Mouse (Mus musculus) limb, embryonic 11.5 days (tissue): ENCODE results near the gene Stat5b. TPM values are rescaled to one million over a fixed set of nuclear protein-coding genes. Genes with fewer than 3 reads are reported as not detected.

ENCODE experiments used
- ATAC-seq: fragments of 200-750 bp; cut with Nextera tagmentation; 2 replicates; pipeline ENCODE4 v1.8.0; 2017; ENCODE audit warnings: low read depth; ENCODE audit not compliant: insufficient number of reproducible peaks, low FRiP score, low TSS enrichment
- DNase-seq: peaks from one replicate; pipeline ENCODE4 v3.0.0-alpha.2; 2015; ENCODE audit warnings: low spot score
- H3K27ac ChIP-seq: fragments of 300-500 bp; sonication (generic); replicated peaks from 2 replicates; pipeline ENCODE4 v1.5.1; 2014; ENCODE audit warnings: low read depth, mild to moderate bottlenecking, low read length
- H3K27me3 ChIP-seq: fragments of 300-500 bp; sonication (generic); 2 replicates; pipeline ENCODE4 v1.6.1; 2014; ENCODE audit warnings: mild to moderate bottlenecking, low read length, mixed read lengths; ENCODE audit not compliant: control insufficient read depth, insufficient read depth
- H3K36me3 ChIP-seq: fragments of 300-500 bp; sonication (generic); 2 replicates; pipeline ENCODE4 v1.6.1; 2014; ENCODE audit warnings: mild to moderate bottlenecking, low read length, moderate library complexity, mixed read lengths; ENCODE audit not compliant: control insufficient read depth, insufficient read depth
- H3K4me1 ChIP-seq: fragments of 300-500 bp; sonication (generic); 2 replicates; pipeline ENCODE4 v1.6.1; 2014; ENCODE audit warnings: low read length, mixed read lengths; ENCODE audit not compliant: control insufficient read depth, insufficient read depth
- H3K4me2 ChIP-seq: fragments of 300-500 bp; sonication (generic); 2 replicates; pipeline ENCODE4 v1.6.1; 2014; ENCODE audit warnings: low read depth, mild to moderate bottlenecking, moderate library complexity; ENCODE audit not compliant: severe bottlenecking
- H3K4me3 ChIP-seq: fragments of 300-500 bp; sonication (generic); 2 replicates; pipeline ENCODE4 v1.5.1; 2014; ENCODE audit warnings: low read depth, low read length
- H3K9ac ChIP-seq: fragments of 300-500 bp; sonication (generic); 2 replicates; pipeline ENCODE4 v1.6.1; 2014; ENCODE audit warnings: mild to moderate bottlenecking, low read length
- H3K9me3 ChIP-seq: fragments of 300-500 bp; sonication (generic); 2 replicates; pipeline ENCODE4 v1.6.1; 2016; ENCODE audit warnings: low read length; ENCODE audit not compliant: control insufficient read depth
- WGBS: fragments of 180-500 bp; shearing (Covaris S2); extraction: QIAGEN DNeasy Blood & Tissue Kit; methylation state at CpG from one replicate; pipeline ENCODE4 v1.1.7; 2014; 5-methylcytosine and 5-hydroxymethylcytosine counted together
- polyA plus RNA-seq: library from polyadenylated mRNA; unstranded; fragments of >200 nt; fragmentation: Nextera tagmentation; extraction: Ambion mirVana; gene quantifications from 2 replicates; pipeline ENCODE4 v1.2.1, GENCODE M21; 2014

Stat5b gene
- polyA plus RNA-seq, 1 experiment from 2014 or later: 16.9 TPM

- Histone ChIP-seq H3K9me3 (no peaks in the 10 kb centered on the region), H3K4me1 (peaks cover 6% of the 10 kb centered on the region; the same call in 1 of the 2 replicates), H3K4me3 (peak overlapping the region; percentile 86), H3K36me3 (no peaks in the 10 kb centered on the region), H3K4me2 (peak overlapping the region; percentile 95), H3K9ac (peak overlapping the region; percentile 94), H3K27me3 (no peaks in the 10 kb centered on the region), H3K27ac (no peak overlapping the region)
- under 1% methylated on average over 33 of the region's 33 CpGs for WGBS
- DNase-seq (peak; percentile 78), ATAC-seq (peak; percentile 65; the same call in 1 of the 2 replicates)
Measured at GRCm38 (mm10) chr11:100850778-100851528, 429 bp upstream of the Stat5b start.

GRCm38 (mm10) chr11:100849456-100850037 is 977 bp downstream of the Stat5b start:
- Histone ChIP-seq H3K27me3 (no peaks in the 10 kb centered on the region), H3K9me3 (no peaks in the 10 kb centered on the region), H3K36me3 (no peaks in the 10 kb centered on the region), H3K4me1 (peaks cover 6% of the 10 kb centered on the region; the same call in 1 of the 2 replicates), H3K27ac (no peak overlapping the region), H3K4me3 (peak overlapping the region; percentile 86), H3K4me2 (peak overlapping the region; percentile 95), H3K9ac (peak overlapping the region; percentile 94)
- ATAC-seq (no peak), DNase-seq (peak; percentile 26)
- WGBS: 3% methylated on average over 13 of the region's 13 CpGs

GRCm38 (mm10) chr11:100848789-100849379 is 1.6 kb downstream of the Stat5b start:
- H3K9ac ChIP-seq: no peak overlapping the region
- peaks cover 6% of the 10 kb centered on the region; the same call in 1 of the 2 replicates for H3K4me1 ChIP-seq
- 81% methylated on average over 6 of the region's 6 CpGs for WGBS
- no peaks in the 10 kb centered on the region for H3K27me3 ChIP-seq
- no peak overlapping the region for H3K27ac ChIP-seq
- no peaks in the 10 kb centered on the region for H3K9me3 ChIP-seq
- DNase-seq (no peak), ATAC-seq (no peak)
- no peaks in the 10 kb centered on the region for H3K36me3 ChIP-seq
- H3K4me3 ChIP-seq: peak overlapping the region; percentile 86; the same call in 1 of the 2 replicates
- peak overlapping the region; percentile 95; the same call in 1 of the 2 replicates for H3K4me2 ChIP-seq

GRCm38 (mm10) chr11:100848080-100848479 is 2.4 kb downstream of the Stat5b start:
- H3K4me1 ChIP-seq: peaks cover 6% of the 10 kb centered on the region; the same call in 1 of the 2 replicates
- H3K27ac ChIP-seq: no peak overlapping the region
- H3K27me3 ChIP-seq: no peaks in the 10 kb centered on the region
- no peaks in the 10 kb centered on the region for H3K9me3 ChIP-seq
- ATAC-seq: no peak
- no peaks in the 10 kb centered on the region for H3K36me3 ChIP-seq
- 76% methylated on average over 4 of the region's 4 CpGs for WGBS
- no peak overlapping the region for H3K4me2 ChIP-seq
- no peak overlapping the region for H3K4me3 ChIP-seq
- no peak for DNase-seq
- no peak overlapping the region for H3K9ac ChIP-seq

- ATAC-seq (no peak), DNase-seq (no peak)
- WGBS: 94% methylated on average over 4 of the region's 4 CpGs
- Histone ChIP-seq H3K4me2 (no peak overlapping the region), H3K9me3 (no peaks in the 10 kb centered on the region), H3K36me3 (no peaks in the 10 kb centered on the region), H3K27ac (no peak overlapping the region), H3K4me3 (no peak overlapping the region), H3K27me3 (no peaks in the 10 kb centered on the region), H3K9ac (no peak overlapping the region), H3K4me1 (peaks cover 6% of the 10 kb centered on the region; the same call in 1 of the 2 replicates)
Measured at GRCm38 (mm10) chr11:100847572-100847971, 3.0 kb downstream of the Stat5b start.

GRCm38 (mm10) chr11:100845793-100846192 is 4.7 kb downstream of the Stat5b start:
- Histone ChIP-seq H3K4me3 (no peak overlapping the region), H3K9ac (no peak overlapping the region), H3K4me1 (no peaks in the 10 kb centered on the region; the same call in 1 of the 2 replicates), H3K4me2 (no peak overlapping the region), H3K9me3 (no peaks in the 10 kb centered on the region), H3K36me3 (no peaks in the 10 kb centered on the region), H3K27ac (no peak overlapping the region), H3K27me3 (no peaks in the 10 kb centered on the region)
- WGBS: 87% methylated on average over 6 of the region's 6 CpGs
- ATAC-seq (no peak), DNase-seq (no peak)

GRCm38 (mm10) chr11:100844121-100844520 is 6.4 kb downstream of the Stat5b start:
- no peaks in the 10 kb centered on the region; the same call in 1 of the 2 replicates for H3K4me1 ChIP-seq
- H3K4me2 ChIP-seq: no peak overlapping the region
- DNase-seq (no peak), ATAC-seq (no peak)
- H3K9me3 ChIP-seq: no peaks in the 10 kb centered on the region
- WGBS: 87% methylated on average over 4 of the region's 4 CpGs
- H3K27me3 ChIP-seq: no peaks in the 10 kb centered on the region
- no peak overlapping the region for H3K27ac ChIP-seq
- no peak overlapping the region for H3K4me3 ChIP-seq
- no peak overlapping the region for H3K9ac ChIP-seq
- no peaks in the 10 kb centered on the region for H3K36me3 ChIP-seq

- Histone ChIP-seq H3K9ac (no peak overlapping the region), H3K9me3 (no peaks in the 10 kb centered on the region), H3K4me1 (no peaks in the 10 kb centered on the region), H3K27ac (no peak overlapping the region), H3K4me3 (no peak overlapping the region), H3K27me3 (no peaks in the 10 kb centered on the region), H3K36me3 (no peaks in the 10 kb centered on the region), H3K4me2 (no peak overlapping the region)
- ATAC-seq (no peak), DNase-seq (no peak)
- 93% methylated on average over 8 of the region's 8 CpGs for WGBS
Measured at GRCm38 (mm10) chr11:100843070-100843669, 7.4 kb downstream of the Stat5b start.
